Mouse (Mus musculus): ENCODE data around the gene Rbfox1.

GRCm38 (mm10) chr16:5940016-5940415 is 54.9 kb downstream of the Rbfox1 start:
- no peak for TF ChIP-seq POLR2A (IDR thresholded peaks at IDR 0.05; ENCODE audit: borderline replicate concordance, extremely low read depth, low read depth, low read length)
- TF ChIP-seq CTCF (IDR thresholded peaks at IDR 0.05; ENCODE audit: insufficient read depth, low read length), result no peak

All from lung, adult 2 months (tissue).